Mouse (Mus musculus) colon, adult 2 months (tissue): ENCODE data around the gene Kcnmb2. TPM values are rescaled to one million over a fixed set of nuclear protein-coding genes. Genes with fewer than 3 reads are reported as not detected.

Experiments
- polyA plus RNA-seq: library from polyadenylated mRNA; depleted of rRNA; stranded (reverse); fragments of >200 nt; gene quantifications from 2 replicates; pipeline ENCODE4 v1.2.3, GENCODE M21; 2012; rRNA removed

The Kcnmb2 gene
- polyA plus RNA-seq: 0.05 TPM in 1 of 2 replicates, not detected in the other

DNA sequence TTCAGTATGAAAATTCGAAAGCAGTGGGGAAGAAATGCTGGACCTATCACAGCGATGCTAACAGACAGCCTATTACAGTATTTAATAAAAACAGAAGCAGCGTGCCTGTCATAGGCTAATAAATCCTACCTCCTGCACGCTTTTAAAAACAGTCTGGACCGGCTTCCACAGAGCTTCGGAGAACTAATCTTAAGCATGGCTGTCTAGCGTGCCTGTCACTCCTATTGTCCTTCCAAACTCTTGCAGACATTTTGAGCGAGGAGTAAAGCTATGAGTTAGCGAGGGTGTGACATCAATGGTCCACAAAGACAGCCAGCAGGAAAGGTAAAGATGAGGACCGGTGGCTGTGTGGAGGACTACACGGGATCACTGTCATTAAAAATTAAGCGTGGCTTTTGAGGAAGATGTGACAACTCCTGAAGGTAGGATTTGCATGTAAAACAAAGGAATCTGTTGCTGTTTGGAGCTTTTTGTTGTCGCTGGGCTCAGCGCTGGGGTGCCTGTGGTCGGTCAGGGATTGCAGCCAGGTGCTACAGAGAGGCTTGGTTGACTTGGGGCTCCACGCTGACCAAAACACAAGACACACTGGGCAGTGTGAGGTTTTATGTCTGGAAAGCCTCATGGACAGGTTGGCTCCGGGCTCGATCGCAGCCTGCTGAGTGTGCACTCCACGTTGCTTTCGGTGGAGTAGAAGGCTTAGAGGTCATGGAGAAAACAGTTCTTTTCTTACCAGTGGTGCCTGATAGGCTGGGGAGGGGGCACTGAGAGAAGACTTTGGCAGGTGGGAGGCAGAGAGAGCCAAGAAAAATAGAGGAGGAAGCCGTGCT lies at the start of gene Kcnmb2:
TSS of gene Kcnmb2 (plus strand) at position 4 of the 827 bp plus-strand sequence.

